Mouse (Mus musculus): ENCODE results near the gene Taf13. TPM values are rescaled to one million over a fixed set of nuclear protein-coding genes. Genes with fewer than 3 reads are reported as not detected.

The Taf13 gene
- polyA plus RNA-seq, 1 experiment from 2014 or later, result 43.1 TPM

GRCm38 (mm10) chr3:108584580-108584979 lies 13.1 kb downstream of the Taf13 start:
- WGBS, result 77% methylated on average over 4 of the region's 4 CpGs

DNA sequence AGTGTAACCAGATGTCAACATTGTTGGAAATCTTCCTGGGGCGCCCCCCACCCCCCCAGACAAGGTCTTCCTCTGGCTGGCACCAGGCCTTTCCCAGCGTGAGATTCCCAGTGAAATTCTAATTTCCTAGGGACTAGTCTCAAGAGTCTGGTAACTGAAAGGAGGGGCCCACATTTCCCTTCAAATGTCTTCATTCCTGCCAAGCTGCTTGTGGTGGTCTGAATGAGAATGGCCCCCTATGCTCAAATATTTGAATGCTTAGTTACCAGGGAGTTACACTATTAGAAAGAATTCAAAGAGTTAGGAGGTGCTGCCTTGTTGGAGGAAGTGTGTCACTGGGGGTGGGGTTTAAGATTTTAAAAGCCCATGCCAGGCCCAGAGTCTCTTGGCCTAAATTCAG lies 16.9 kb downstream of the Taf13 start:
- H3K4me2 ChIP-seq (replicated peaks), result no peak overlapping the region
- H3K36me3 ChIP-seq, result 0 out of 2 replicates have a peak, but pooled peaks cover 3% of the 10 kb centered on the region
- 36% methylated on average over 2 of the region's 2 CpGs for WGBS
- peaks cover 6% of the 10 kb centered on the region; the same call in 1 of the 2 replicates for H3K4me1 ChIP-seq
- no peak overlapping the region for H3K4me3 ChIP-seq (replicated peaks)
- no peaks in the 10 kb centered on the region for H3K27me3 ChIP-seq
- no peak for ATAC-seq (ENCODE audit: insufficient number of reproducible peaks, low FRiP score, low TSS enrichment, low read depth)
- H3K27ac ChIP-seq (replicated peaks), result no peak overlapping the region
- H3K9ac ChIP-seq, result no peak overlapping the region
- no peaks in the 10 kb centered on the region for H3K9me3 ChIP-seq (replicated peaks)

More at GRCm38 (mm10) chr3:108584580-108584979, 13.1 kb downstream of the Taf13 start:
- Histone ChIP-seq H3K9ac (no peak overlapping the region), H3K4me2 (replicated peaks) (no peak overlapping the region), H3K9me3 (replicated peaks) (no peaks in the 10 kb centered on the region), H3K4me1 (no peaks in the 10 kb centered on the region), H3K36me3 (0 out of 2 replicates have a peak, but pooled peaks cover 3% of the 10 kb centered on the region), H3K27me3 (no peaks in the 10 kb centered on the region), H3K4me3 (replicated peaks) (no peak overlapping the region), H3K27ac (replicated peaks) (peak overlapping the region; percentile 13; the same call in 1 of the 2 replicates)
- ATAC-seq (ENCODE audit: insufficient number of reproducible peaks, low FRiP score, low TSS enrichment, low read depth), result no peak

DNA sequence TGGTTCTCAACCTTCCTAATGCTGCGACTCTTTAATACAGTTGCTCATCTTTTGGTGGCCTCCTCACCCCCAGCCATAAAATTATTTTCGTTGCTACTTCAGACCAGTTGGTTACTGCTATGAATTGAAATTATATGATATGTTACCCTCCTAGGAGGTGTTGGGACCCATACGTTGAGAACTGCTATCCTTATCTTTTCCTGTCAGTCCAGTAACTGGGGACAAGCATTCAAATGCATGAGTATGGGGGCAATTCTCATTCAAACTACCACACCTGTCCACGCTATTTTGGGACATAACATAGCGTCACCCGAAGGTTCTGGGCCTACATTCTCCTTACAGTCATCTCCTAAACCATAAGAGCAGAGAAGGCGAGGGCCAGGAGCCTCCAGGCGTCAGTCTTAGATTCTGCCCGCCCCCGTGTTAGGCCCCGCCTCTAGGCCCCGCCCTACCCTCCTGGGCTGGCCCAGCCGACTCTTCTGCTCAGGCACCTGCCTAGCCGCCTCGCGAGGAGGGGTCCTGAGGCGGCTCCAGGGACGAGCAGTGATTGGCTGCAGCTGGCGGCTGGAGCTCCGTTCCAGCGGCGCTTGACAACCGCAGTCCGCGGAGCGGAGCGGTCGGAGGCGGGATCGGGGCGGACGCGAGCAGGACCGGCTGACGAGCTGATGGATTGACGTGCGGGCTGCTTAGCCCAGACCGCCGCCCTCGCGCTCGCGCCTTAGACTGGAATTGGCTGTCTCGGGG lies 19.5 kb downstream of the Taf13 start, which contains the start of gene Wdr47:
Gene Wdr47 (plus strand): TSS at position 494 of the 744 bp plus-strand sequence.
- H3K9me3 ChIP-seq (replicated peaks), result no peaks in the 10 kb centered on the region
- H3K4me1 ChIP-seq, result peaks cover 6% of the 10 kb centered on the region; the same call in 1 of the 2 replicates
- WGBS, result 6% methylated on average over 44 of the region's 44 CpGs
- H3K4me2 ChIP-seq (replicated peaks), result peak within 1 kb of the TSS; percentile 98
- H3K27me3 ChIP-seq, result no peaks in the 10 kb centered on the region
- H3K27ac ChIP-seq (replicated peaks), result peak within 1 kb of the TSS; percentile 80
- H3K9ac ChIP-seq, result peak within 1 kb of the TSS; percentile 64
- peak within 1 kb of the TSS; percentile 99 for H3K4me3 ChIP-seq (replicated peaks)
- peak; percentile 99 for ATAC-seq (ENCODE audit: insufficient number of reproducible peaks, low FRiP score, low TSS enrichment, low read depth)
- no peaks in the 10 kb centered on the region for H3K36me3 ChIP-seq

DNA sequence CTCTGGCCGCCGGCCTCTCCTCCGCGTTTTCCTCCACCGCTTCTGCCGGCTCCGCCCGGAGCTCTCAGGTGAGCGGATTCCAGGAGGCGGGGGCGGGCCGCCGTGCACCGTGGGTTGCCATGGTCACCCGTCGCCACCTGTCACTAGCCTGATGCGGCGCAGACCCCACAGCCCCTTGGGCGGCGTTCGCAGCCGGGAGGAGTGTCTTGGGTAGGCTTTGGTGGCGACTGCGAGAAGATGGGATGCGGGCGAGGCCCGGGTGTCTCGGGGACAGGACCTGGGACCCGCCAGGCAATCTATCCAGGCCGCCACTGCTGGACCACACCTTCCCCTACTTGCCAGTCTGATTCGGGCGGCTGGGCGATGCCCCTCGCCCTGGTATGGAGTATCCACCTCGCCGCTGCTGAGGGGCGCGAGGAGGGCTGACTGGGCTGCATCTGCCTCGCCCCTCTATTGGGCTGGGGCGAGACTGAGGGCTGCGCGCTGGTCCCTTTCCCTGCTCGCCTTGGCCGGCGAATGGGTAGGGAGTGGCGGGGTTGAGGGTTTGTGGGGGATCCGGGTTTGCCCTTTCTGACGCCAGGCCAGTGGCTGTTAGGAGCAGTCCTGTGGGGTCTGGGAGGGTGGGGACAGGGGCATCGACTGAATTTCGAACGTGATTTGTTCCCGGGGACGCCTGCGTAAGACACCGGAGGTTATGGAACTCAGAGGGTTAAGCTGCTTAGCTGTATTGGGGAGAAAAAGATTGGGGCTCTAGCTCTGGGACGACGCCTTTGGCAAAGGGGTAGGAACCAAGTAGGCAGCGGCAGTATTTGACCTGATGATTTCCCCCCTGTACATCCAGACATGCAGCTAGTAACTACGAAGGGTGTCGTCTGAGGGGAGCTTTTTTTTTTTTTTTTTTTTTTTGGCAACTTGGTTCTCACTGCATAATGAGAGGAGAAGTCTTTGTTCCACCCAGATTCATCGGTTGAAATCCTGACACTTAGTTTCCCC lies 20.3 kb downstream of the Taf13 start:
- peak overlapping the region; percentile 98 for H3K4me2 ChIP-seq (replicated peaks)
- H3K9ac ChIP-seq, result peak overlapping the region; percentile 64
- peak overlapping the region; percentile 99 for H3K4me3 ChIP-seq (replicated peaks)
- no peaks in the 10 kb centered on the region for H3K36me3 ChIP-seq
- peak; percentile 66; the same call in 1 of the 2 replicates for ATAC-seq (ENCODE audit: insufficient number of reproducible peaks, low FRiP score, low TSS enrichment, low read depth)
- H3K4me1 ChIP-seq, result peaks cover 6% of the 10 kb centered on the region; the same call in 1 of the 2 replicates
- under 1% methylated on average over 61 of the region's 61 CpGs for WGBS
- peak overlapping the region; percentile 80 for H3K27ac ChIP-seq (replicated peaks)
- no peaks in the 10 kb centered on the region for H3K9me3 ChIP-seq (replicated peaks)
- H3K27me3 ChIP-seq, result no peaks in the 10 kb centered on the region

DNA sequence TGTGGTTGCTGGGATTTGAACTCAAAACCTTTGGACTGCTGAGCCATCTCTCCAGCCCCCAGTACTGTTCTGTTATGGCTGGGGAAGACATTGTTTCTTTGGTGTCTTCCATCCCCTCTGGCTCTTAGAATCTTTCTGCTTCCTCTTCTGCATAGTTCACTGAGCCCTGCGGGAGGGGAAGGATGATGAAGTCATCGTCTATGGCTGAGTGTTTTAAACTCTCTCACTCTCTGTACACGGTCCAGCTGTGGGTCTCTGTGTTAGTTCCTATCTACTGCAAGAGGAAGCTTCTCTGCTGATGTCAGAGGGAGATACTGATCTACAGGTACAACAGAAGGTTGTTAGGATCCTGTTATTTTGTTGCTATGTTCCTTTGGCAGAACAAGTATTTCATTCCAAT lies 37.4 kb downstream of the Taf13 start:
- no peaks in the 10 kb centered on the region for H3K4me1 ChIP-seq
- WGBS, result 46% methylated on average over 3 of the region's 3 CpGs

More for the DNA sequence above, 37.4 kb downstream of the Taf13 start:
- no peak overlapping the region for H3K4me2 ChIP-seq (replicated peaks)
- H3K9me3 ChIP-seq (replicated peaks), result no peaks in the 10 kb centered on the region
- no peaks in the 10 kb centered on the region for H3K36me3 ChIP-seq
- H3K4me3 ChIP-seq (replicated peaks), result no peak overlapping the region
- no peak for ATAC-seq (ENCODE audit: insufficient number of reproducible peaks, low FRiP score, low TSS enrichment, low read depth)
- H3K27me3 ChIP-seq, result no peaks in the 10 kb centered on the region
- no peak overlapping the region for H3K27ac ChIP-seq (replicated peaks)
- H3K9ac ChIP-seq, result no peak overlapping the region

Small RNA genes lying within 50 kb of the gene (microRNA-seq; reads per million reads assigned to microRNA genes)
- not detected for gene Gm22860 (ENCODE audit: borderline number of aligned reads)

Other genes starting within 250 kb of the Taf13 start
- gene Mybphl, start 206.8 kb upstream of the Taf13 start, polyA plus RNA-seq (2015; fragmentation: Nextera tagmentation; extraction: Ambion mirVana), result 0.12 TPM in 1 of 2 replicates, not detected in the other
- 41.7 TPM in 2 replicates for gene Psrc1, start 187.9 kb upstream of the Taf13 start, polyA plus RNA-seq (2015; fragmentation: Nextera tagmentation; extraction: Ambion mirVana)
- 20.1 and 20.7 TPM in 2 replicates for gene Celsr2, start 156.1 kb upstream of the Taf13 start, polyA plus RNA-seq (2015; fragmentation: Nextera tagmentation; extraction: Ambion mirVana)
- gene Sars, start 126.5 kb upstream of the Taf13 start, polyA plus RNA-seq (2015; fragmentation: Nextera tagmentation; extraction: Ambion mirVana), result 117 and 120 TPM in 2 replicates
- 2.8 and 6.1 TPM in 2 replicates for gene 1700013F07Rik, start 37.5 kb upstream of the Taf13 start, polyA plus RNA-seq (2015; fragmentation: Nextera tagmentation; extraction: Ambion mirVana)
- 3.3 and 4.1 TPM in 2 replicates for gene 5330417C22Rik, start 35.2 kb upstream of the Taf13 start, polyA plus RNA-seq (2015; fragmentation: Nextera tagmentation; extraction: Ambion mirVana)
- 48.6 and 49.6 TPM in 2 replicates for gene Tmem167b, start 9.2 kb upstream of the Taf13 start, polyA plus RNA-seq (2015; fragmentation: Nextera tagmentation; extraction: Ambion mirVana)
- 18.0 and 19.9 TPM in 2 replicates for gene Wdr47, start 19.6 kb downstream of the Taf13 start, polyA plus RNA-seq (2015; fragmentation: Nextera tagmentation; extraction: Ambion mirVana)
- 86.3 and 87.5 TPM in 2 replicates for gene Clcc1, start 82.2 kb downstream of the Taf13 start, polyA plus RNA-seq (2015; fragmentation: Nextera tagmentation; extraction: Ambion mirVana)
- gene Gpsm2, start 150.6 kb downstream of the Taf13 start, polyA plus RNA-seq (2015; fragmentation: Nextera tagmentation; extraction: Ambion mirVana), result 68.1 and 75.8 TPM in 2 replicates
- 1.2 and 1.6 TPM in 2 replicates for gene Aknad1, start 168.0 kb downstream of the Taf13 start, polyA plus RNA-seq (2015; fragmentation: Nextera tagmentation; extraction: Ambion mirVana)

Measured in embryonic facial prominence, embryonic 15.5 days (tissue).